Comparison of ENCODE assay signal across 10 mouse cellular contexts in the genomic region with DNA sequence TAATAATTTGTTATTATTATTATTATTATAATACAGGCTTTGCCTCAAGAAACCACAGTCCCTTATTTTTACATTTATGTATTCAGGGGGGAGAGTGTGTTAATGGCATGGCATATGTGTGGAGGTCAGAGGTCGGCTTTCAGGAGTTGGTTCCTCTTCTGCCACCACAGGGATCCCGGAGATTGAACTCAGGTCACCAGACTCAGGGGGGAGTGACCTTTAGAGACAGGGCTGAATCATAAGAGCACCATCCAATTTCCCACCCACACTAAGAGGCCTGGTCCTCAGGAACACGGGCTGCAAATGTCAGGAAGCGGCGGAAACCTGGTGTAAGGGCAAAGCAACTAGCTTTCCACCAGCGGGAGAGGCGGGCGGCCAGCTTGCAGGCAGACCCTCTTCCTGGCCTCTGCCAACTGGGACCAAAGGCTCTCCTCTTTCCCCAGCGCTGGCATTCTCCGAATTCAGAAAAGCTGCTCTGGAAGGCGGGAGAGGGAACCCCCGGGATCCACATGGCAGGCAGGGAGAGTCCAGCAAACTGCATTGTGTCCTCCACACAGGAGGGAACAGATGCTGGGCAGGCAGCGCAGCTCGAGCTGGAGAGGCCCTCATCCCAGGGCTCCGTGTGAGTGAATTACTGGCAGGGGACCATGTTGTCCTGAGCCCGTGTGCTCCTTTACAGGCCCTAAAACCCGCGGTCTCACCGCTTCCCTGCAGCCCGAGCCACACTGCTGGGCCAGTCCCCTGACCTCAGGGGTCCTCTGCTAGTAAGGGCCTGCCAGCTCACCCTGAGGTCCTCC.
A peak's percentile ranks its signal among the peaks of the same experiment; 100 is the strongest.
DNase-seq lines count a peak whose midpoint lies in the region; ATAC-seq lines count a peak whose summit lies in the region.
"Had no signal": no experiment of that assay in that cellular context is flagged by ENCODE, and none has a peak within 500 bp of the region (broad histone marks: within the 10 kb centered on the region; RNA-seq: fewer than 3 reads in every experiment).

No protein-coding gene starts in this region.

- no peaks in the 10 kb centered on the region for H3K27me3 ChIP-seq in heart, embryonic 10.5 days (ENCODE audit: insufficient read depth, poor library complexity, severe bottlenecking)
- no peaks in the 10 kb centered on the region for H3K27me3 ChIP-seq in embryonic facial prominence, embryonic 10.5 days (replicated peaks; ENCODE audit: low read depth, poor library complexity, severe bottlenecking)
- no peaks in the 10 kb centered on the region for H3K27me3 ChIP-seq in neural tube, embryonic 11.5 days (ENCODE audit: control insufficient read depth, insufficient read depth, low read length)
- H3K27me3 ChIP-seq: neural tube, embryonic 13.5 days had no signal

- no peak overlapping the region; the same call in 1 of the 2 replicates for H3K9ac ChIP-seq in neural tube, embryonic 11.5 days (ENCODE audit: low read length)
- H3K9ac ChIP-seq: neural tube, embryonic 13.5 days had no signal

- no peaks in the 10 kb centered on the region for H3K36me3 ChIP-seq in heart, embryonic 10.5 days
- no peaks in the 10 kb centered on the region for H3K36me3 ChIP-seq in embryonic facial prominence, embryonic 10.5 days (replicated peaks)
- H3K36me3 ChIP-seq in neural tube, embryonic 11.5 days (ENCODE audit: control insufficient read depth, insufficient read depth, low read length): no peaks in the 10 kb centered on the region
- H3K36me3 ChIP-seq: neural tube, embryonic 13.5 days had no signal

- H3K4me2 ChIP-seq in neural tube, embryonic 11.5 days (ENCODE audit: low read depth): no peak overlapping the region

- 0 out of 2 replicates have a peak overlapping the region, but pooled peaks have one; percentile 64 for H3K27ac ChIP-seq in heart, embryonic 10.5 days
- peak overlapping the region; percentile 69 for H3K27ac ChIP-seq in embryonic facial prominence, embryonic 10.5 days (replicated peaks)
- H3K27ac ChIP-seq in neural tube, embryonic 11.5 days (ENCODE audit: low read depth, low read length): no peak overlapping the region
- H3K27ac ChIP-seq: neural tube, embryonic 13.5 days had no signal

- WGBS in heart, embryonic 10.5 days: 65% methylated on average over 20 of the region's 20 CpGs
- 51% methylated on average over 20 of the region's 20 CpGs for WGBS in embryonic facial prominence, embryonic 10.5 days
- WGBS in neural tube, embryonic 11.5 days: 51% methylated on average over 19 of the region's 20 CpGs

- no peak overlapping the region for H3K4me3 ChIP-seq in heart, embryonic 10.5 days
- no peak overlapping the region for H3K4me3 ChIP-seq in embryonic facial prominence, embryonic 10.5 days
- H3K4me3 ChIP-seq in neural tube, embryonic 11.5 days (ENCODE audit: low read depth, low read length): no peak overlapping the region
- H3K4me3 ChIP-seq: neural tube, embryonic 13.5 days had no signal

- H3K9me3 ChIP-seq in heart, embryonic 10.5 days: peaks cover 2% of the 10 kb centered on the region; the same call in 1 of the 2 replicates
- H3K9me3 ChIP-seq in embryonic facial prominence, embryonic 10.5 days: no peaks in the 10 kb centered on the region
- no peaks in the 10 kb centered on the region for H3K9me3 ChIP-seq in neural tube, embryonic 11.5 days (ENCODE audit: control insufficient read depth, low read length)
- H3K9me3 ChIP-seq: neural tube, embryonic 13.5 days had no signal

- intact Hi-C loops in heart, postnatal 10 days (cut with DNase I): loop anchor here (1.0 to 10.0 kb wide), 4 partner anchors 112 to 372 kb away; partner anchors contain the start of gene Strip2
- intact Hi-C loops in left cerebral cortex, postnatal 10 days (cut with DNase I): loop anchor here (5.0 to 10.0 kb wide), 3 partner anchors 112 to 350 kb away; no protein-coding TSS in a partner anchor

- no peak for DNase-seq in heart, embryonic 10.5 days (ENCODE audit: low spot score)
- no peak for DNase-seq in heart, postnatal 10 days
- peak; percentile 13 for DNase-seq in right cerebral cortex, postnatal 4 days
- no peak for DNase-seq in right cerebral cortex, postnatal 36 days (ENCODE audit: low spot score in 2 of 2)
- DNase-seq in embryonic facial prominence, embryonic 10.5 days (ENCODE audit: low spot score): peak; percentile 28
- DNase-seq in neural tube, embryonic 11.5 days (ENCODE audit: low spot score): peak; percentile 32
- DNase-seq in left cerebral cortex, postnatal 10 days (ENCODE audit: extremely low spot score in 1 of 2, low spot score in 2 of 2): no peak
- DNase-seq: adrenal gland, postnatal 36 days; lung, postnatal 10 days had no signal

- ATAC-seq in neural tube, embryonic 11.5 days (ENCODE audit: insufficient read depth, low FRiP score, low TSS enrichment): no peak

- peaks cover 10% of the 10 kb centered on the region for H3K4me1 ChIP-seq in heart, embryonic 10.5 days
- H3K4me1 ChIP-seq in embryonic facial prominence, embryonic 10.5 days: peaks cover 17% of the 10 kb centered on the region
- H3K4me1 ChIP-seq in neural tube, embryonic 11.5 days (ENCODE audit: control insufficient read depth, insufficient read depth, low read length): no peaks in the 10 kb centered on the region

Comparison
In these comparisons a context has a peak if more than half of its experiments do, and no peak if none do; other contexts are left out.
1. DNase-seq: peak in right cerebral cortex, postnatal 4 days (single experiment), embryonic facial prominence, embryonic 10.5 days (single experiment) and neural tube, embryonic 11.5 days (single experiment); none in heart, embryonic 10.5 days (single experiment), heart, postnatal 10 days (0 of 2), right cerebral cortex, postnatal 36 days (0 of 2) and left cerebral cortex, postnatal 10 days (0 of 2).